Mouse (Mus musculus) testis, adult 10 weeks (tissue): Measurements from ENCODE around the gene Vmn2r110. TPM values are rescaled to one million over a fixed set of nuclear protein-coding genes. Genes with fewer than 3 reads are reported as not detected.

Source experiments
- polyA plus RNA-seq: library from polyadenylated mRNA; stranded (reverse); fragments of 350-450 nt; fragmentation: Illumina TruSeq; extraction: RNeasy Lipid Tissue Mini Kit (QIAGEN cat#74804); gene quantifications from one replicate; pipeline ENCODE4 v1.2.3, GENCODE M21; 2014; ENCODE audit warnings: low read depth, low replicate concordance

Vmn2r110 gene
- 0.01 TPM for polyA plus RNA-seq

DNA sequence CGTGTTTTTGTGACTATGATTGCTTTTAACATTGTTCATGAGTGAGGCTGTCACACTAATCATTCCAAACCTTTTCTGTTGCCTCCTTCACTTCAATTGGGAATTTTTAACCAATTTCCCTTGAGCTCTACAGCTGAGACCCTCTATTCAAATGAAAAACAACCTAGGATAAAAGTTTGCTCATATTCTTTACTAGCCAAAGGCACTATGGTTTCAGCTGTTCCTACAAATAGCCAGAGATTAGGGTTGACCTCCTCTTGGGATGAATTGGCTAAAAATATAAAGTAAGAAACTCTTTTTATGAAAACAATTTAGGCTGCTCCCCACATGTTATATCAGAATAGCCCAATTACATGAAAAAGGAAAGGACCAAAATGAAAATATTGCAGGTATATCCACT, at the start of gene Vmn2r110:
TSS of gene Vmn2r110 (minus strand) at position 101 of the 400 bp plus-strand sequence.

DNA sequence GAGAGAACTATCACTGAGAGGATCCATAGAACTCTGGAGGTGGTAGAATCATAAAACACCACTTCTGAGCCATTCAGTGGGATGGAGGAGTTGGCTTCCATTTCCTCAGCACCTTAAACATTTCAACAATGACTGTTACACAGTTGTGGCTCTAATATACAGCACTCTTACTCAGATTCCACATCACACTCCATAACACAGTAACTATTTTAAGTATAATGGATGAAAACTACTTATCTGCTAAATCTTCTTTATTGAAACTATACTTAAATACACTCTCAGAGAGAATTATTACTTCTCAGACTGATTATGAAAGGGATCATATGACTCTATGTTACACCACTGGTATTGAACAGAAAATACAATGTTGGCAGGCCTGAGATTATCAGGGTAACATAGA, 28.6 kb upstream of the Vmn2r110 start, which contains the start of gene Fpr-rs3:
TSS of gene Fpr-rs3 (minus strand) at position 101 of the 400 bp plus-strand sequence.

GRCm38 (mm10) chr17:20564656-20565055, 31.6 kb downstream of the Vmn2r110 start, which contains the start of gene Vmn2r109:
Gene Vmn2r109, minus strand, starts transcription at chr17:20564756.

Other genes starting within 250 kb of the Vmn2r110 start
- gene Vmn1r224, start 182.3 kb downstream of the Vmn2r110 start, polyA plus RNA-seq = 2.2 TPM
- not detected for gene Vmn2r108, start 115.1 kb downstream of the Vmn2r110 start, polyA plus RNA-seq
- gene Vmn1r225, start 98.3 kb downstream of the Vmn2r110 start, polyA plus RNA-seq = not detected
- gene Vmn2r109, start 31.7 kb downstream of the Vmn2r110 start, polyA plus RNA-seq = not detected
- not detected for gene Fpr-rs3, start 28.5 kb upstream of the Vmn2r110 start, polyA plus RNA-seq
- 2.1 TPM for gene Vmn1r226, start 86.4 kb upstream of the Vmn2r110 start, polyA plus RNA-seq
- gene Vmn1r227, start 133.4 kb upstream of the Vmn2r110 start, polyA plus RNA-seq = not detected
- gene Vmn1r228, start 189.7 kb upstream of the Vmn2r110 start, polyA plus RNA-seq = not detected
- gene Vmn1r229, start 215.1 kb upstream of the Vmn2r110 start, polyA plus RNA-seq = not detected
- gene Vmn1r230, start 244.0 kb upstream of the Vmn2r110 start, polyA plus RNA-seq = not detected